Mouse (Mus musculus): ENCODE results near the gene Zfp809. TPM values are rescaled to one million over a fixed set of nuclear protein-coding genes. Genes with fewer than 3 reads are reported as not detected.

Zfp809 gene
- total and polyA plus RNA-seq, 2 experiments from 2014 or later: 7.5 to 14.6 TPM

DNA sequence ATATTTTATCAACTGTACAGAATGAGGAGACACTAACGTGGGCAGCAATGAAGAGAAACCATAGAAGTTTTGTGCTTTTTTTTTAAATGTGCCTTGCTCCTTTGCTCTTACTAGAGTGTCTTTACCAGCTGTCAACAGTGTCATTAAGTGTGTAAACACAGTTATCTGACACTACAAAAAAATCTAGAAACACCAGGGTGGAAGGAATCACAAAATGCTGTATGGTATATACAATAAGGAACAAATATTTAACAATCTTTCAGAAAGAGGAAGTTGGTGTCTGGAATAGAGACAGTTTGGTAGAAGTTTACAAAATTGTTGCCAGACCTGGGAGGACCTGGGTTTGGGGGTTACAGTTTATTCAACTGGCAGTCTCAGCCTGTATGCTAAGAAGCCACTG is 36.1 kb downstream of the Zfp809 start:
- no peak for ATAC-seq (ENCODE audit: insufficient read depth, low read depth)
- no peak for DNase-seq (ENCODE audit: low spot score)
- no peaks in the 10 kb centered on the region for H3K36me3 ChIP-seq (replicated peaks; ENCODE audit: control insufficient read depth, insufficient read depth, low read length)
- TF ChIP-seq CTCF (IDR thresholded peaks at IDR 0.05; ENCODE audit: low read depth) (no peak), EP300 (IDR thresholded peaks at IDR 0.05; ENCODE audit: low read depth) (no peak)
- H3K9me3 ChIP-seq (replicated peaks; ENCODE audit: control insufficient read depth, low read length): peaks cover 4% of the 10 kb centered on the region; the same call in 1 of the 2 replicates
- H3K4me2 ChIP-seq (ENCODE audit: low read depth, low read length): no peak overlapping the region
- H3K27me3 ChIP-seq (ENCODE audit: control insufficient read depth, insufficient read depth, low read length): no peaks in the 10 kb centered on the region
- H3K27ac ChIP-seq (ENCODE audit: low read depth): no peak overlapping the region
- WGBS: 71% methylated on average over 1 of the region's 1 CpGs
- H3K4me1 ChIP-seq (ENCODE audit: control insufficient read depth, insufficient read depth): no peaks in the 10 kb centered on the region; the same call in 1 of the 2 replicates
- no peak overlapping the region for H3K4me3 ChIP-seq (ENCODE audit: low read depth, low read length)
- no peak overlapping the region for H3K9ac ChIP-seq (replicated peaks; ENCODE audit: low read depth, low read length)

DNA sequence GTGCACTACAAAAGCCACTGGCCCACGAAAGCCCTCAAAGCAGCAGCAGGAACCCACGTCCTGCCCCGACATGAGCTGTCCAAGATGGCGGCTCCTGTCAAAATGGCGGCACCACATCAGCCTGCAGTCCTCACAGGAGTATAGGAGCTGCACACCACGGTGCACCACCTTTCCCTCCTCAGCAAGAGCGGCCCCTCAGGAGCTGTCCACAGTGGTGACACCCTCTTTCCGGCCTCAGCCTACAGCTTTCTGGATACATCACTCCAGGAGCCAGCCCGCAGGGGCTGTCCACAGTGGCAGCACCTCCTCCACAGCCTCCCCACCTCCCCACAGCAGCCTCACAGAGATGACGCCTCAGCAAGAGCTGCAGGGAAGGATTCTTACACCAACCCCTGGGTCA is 37.1 kb downstream of the Zfp809 start:
- 79% methylated on average over 10 of the region's 10 CpGs for WGBS
- H3K4me1 ChIP-seq (ENCODE audit: control insufficient read depth, insufficient read depth): no peaks in the 10 kb centered on the region; the same call in 1 of the 2 replicates

DNA sequence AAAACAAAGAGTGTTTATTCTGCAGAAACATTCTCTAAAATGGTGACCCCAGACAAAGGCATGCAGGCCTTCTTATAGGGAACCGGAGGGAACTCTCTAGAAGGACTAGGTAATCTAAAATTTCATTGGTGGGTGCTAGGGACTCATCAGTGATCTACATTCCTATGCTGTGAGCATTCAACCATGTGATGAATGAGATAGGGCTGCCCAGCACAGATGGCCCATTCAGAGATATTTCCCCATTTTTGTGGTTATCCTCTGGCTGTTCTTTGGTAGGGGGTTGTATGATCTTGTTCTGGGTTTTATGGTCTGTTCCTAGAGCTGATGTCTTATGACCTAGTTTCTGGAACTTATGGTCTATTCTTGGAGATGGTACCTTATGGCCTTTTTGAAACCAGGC is 43.4 kb downstream of the Zfp809 start:
- no peaks in the 10 kb centered on the region for H3K27me3 ChIP-seq (ENCODE audit: control insufficient read depth, insufficient read depth, low read length)
- H3K27ac ChIP-seq (ENCODE audit: low read depth): no peak overlapping the region
- ATAC-seq (ENCODE audit: insufficient read depth, low read depth): no peak
- H3K4me1 ChIP-seq (ENCODE audit: control insufficient read depth, insufficient read depth): no peaks in the 10 kb centered on the region
- 0 out of 2 replicates have a peak, but pooled peaks cover 6% of the 10 kb centered on the region for H3K36me3 ChIP-seq (replicated peaks; ENCODE audit: control insufficient read depth, insufficient read depth, low read length)
- H3K4me2 ChIP-seq (ENCODE audit: low read depth, low read length): no peak overlapping the region
- DNase-seq (ENCODE audit: low spot score): no peak
- TF ChIP-seq EP300 (IDR thresholded peaks at IDR 0.05; ENCODE audit: low read depth) (no peak), CTCF (IDR thresholded peaks at IDR 0.05; ENCODE audit: low read depth) (no peak)
- no peak overlapping the region for H3K4me3 ChIP-seq (ENCODE audit: low read depth, low read length)
- H3K9ac ChIP-seq (replicated peaks; ENCODE audit: low read depth, low read length): no peak overlapping the region
- peaks cover 4% of the 10 kb centered on the region; the same call in 1 of the 2 replicates for H3K9me3 ChIP-seq (replicated peaks; ENCODE audit: control insufficient read depth, low read length)
- WGBS: 86% methylated on average over 1 of the region's 1 CpGs

More for the DNA sequence above, 37.1 kb downstream of the Zfp809 start:
- H3K27me3 ChIP-seq (ENCODE audit: control insufficient read depth, insufficient read depth, low read length): no peaks in the 10 kb centered on the region
- H3K9ac ChIP-seq (replicated peaks; ENCODE audit: low read depth, low read length): no peak overlapping the region
- TF ChIP-seq CTCF (IDR thresholded peaks at IDR 0.05; ENCODE audit: low read depth) (no peak), EP300 (IDR thresholded peaks at IDR 0.05; ENCODE audit: low read depth) (no peak)
- H3K4me3 ChIP-seq (ENCODE audit: low read depth, low read length): no peak overlapping the region
- no peaks in the 10 kb centered on the region for H3K36me3 ChIP-seq (replicated peaks; ENCODE audit: control insufficient read depth, insufficient read depth, low read length)
- ATAC-seq (ENCODE audit: insufficient read depth, low read depth) (no peak), DNase-seq (ENCODE audit: low spot score) (no peak)
- H3K4me2 ChIP-seq (ENCODE audit: low read depth, low read length): no peak overlapping the region
- peaks cover 4% of the 10 kb centered on the region; the same call in 1 of the 2 replicates for H3K9me3 ChIP-seq (replicated peaks; ENCODE audit: control insufficient read depth, low read length)
- no peak overlapping the region for H3K27ac ChIP-seq (ENCODE audit: low read depth)

DNA sequence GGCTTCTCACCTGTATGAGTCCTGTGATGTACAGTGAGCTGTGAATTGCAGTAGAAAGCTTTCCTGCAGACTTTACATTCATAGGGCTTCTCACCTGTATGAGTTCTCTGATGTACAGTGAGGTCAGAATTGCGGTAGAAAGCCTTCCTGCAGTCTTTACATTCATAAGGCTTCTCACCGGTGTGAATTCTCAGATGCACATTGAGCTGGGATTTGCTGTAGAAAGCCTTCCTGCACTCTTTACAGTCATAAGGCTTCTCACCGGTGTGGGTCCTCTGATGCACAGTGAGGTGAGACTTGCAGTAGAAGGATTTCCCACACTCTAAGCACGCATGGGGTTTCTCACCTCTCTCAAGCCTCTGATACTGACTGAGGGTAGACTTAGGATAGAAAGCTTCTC is 53.2 kb downstream of the Zfp809 start:
- peaks cover 72% of the 10 kb centered on the region for H3K9me3 ChIP-seq (replicated peaks; ENCODE audit: control insufficient read depth, low read length)
- DNase-seq (ENCODE audit: low spot score): no peak
- 94% methylated on average over 4 of the region's 4 CpGs for WGBS

More for the DNA sequence above, 53.2 kb downstream of the Zfp809 start:
- H3K27ac ChIP-seq (ENCODE audit: low read depth): no peak overlapping the region
- no peak overlapping the region for H3K9ac ChIP-seq (replicated peaks; ENCODE audit: low read depth, low read length)
- TF ChIP-seq CTCF (IDR thresholded peaks at IDR 0.05; ENCODE audit: low read depth) (no peak), EP300 (IDR thresholded peaks at IDR 0.05; ENCODE audit: low read depth) (no peak)
- no peak overlapping the region for H3K4me2 ChIP-seq (ENCODE audit: low read depth, low read length)
- H3K36me3 ChIP-seq (replicated peaks; ENCODE audit: control insufficient read depth, insufficient read depth, low read length): peaks cover 74% of the 10 kb centered on the region
- no peak for ATAC-seq (ENCODE audit: insufficient read depth, low read depth)
- no peak overlapping the region for H3K4me3 ChIP-seq (ENCODE audit: low read depth, low read length)
- H3K4me1 ChIP-seq (ENCODE audit: control insufficient read depth, insufficient read depth): no peaks in the 10 kb centered on the region
- no peaks in the 10 kb centered on the region for H3K27me3 ChIP-seq (ENCODE audit: control insufficient read depth, insufficient read depth, low read length)

Other genes starting within 250 kb of the Zfp809 start
- gene Rgl3, start 236.3 kb upstream of the Zfp809 start, total RNA-seq (2014; rRNA removed; ENCODE audit: low replicate concordance): 0.39 and 11.4 TPM in 2 replicates
- gene Rgl3, start 236.3 kb upstream of the Zfp809 start, polyA plus RNA-seq (2015; fragmentation: Nextera tagmentation; extraction: Ambion mirVana): 0.63 and 0.75 TPM in 2 replicates
- gene Ccdc151, start 223.1 kb upstream of the Zfp809 start, total RNA-seq (2014; rRNA removed; ENCODE audit: low replicate concordance): 0.15 TPM in 1 of 2 replicates, not detected in the other
- gene Ccdc151, start 223.1 kb upstream of the Zfp809 start, polyA plus RNA-seq (2015; fragmentation: Nextera tagmentation; extraction: Ambion mirVana): 0.12 and 0.18 TPM in 2 replicates
- gene Prkcsh, start 222.9 kb upstream of the Zfp809 start, total RNA-seq (2014; rRNA removed; ENCODE audit: low replicate concordance): 49.0 and 58.2 TPM in 2 replicates
- gene Prkcsh, start 222.9 kb upstream of the Zfp809 start, polyA plus RNA-seq (2015; fragmentation: Nextera tagmentation; extraction: Ambion mirVana): 33.7 and 34.6 TPM in 2 replicates
- gene Elavl3, start 173.7 kb upstream of the Zfp809 start, total RNA-seq (2014; rRNA removed; ENCODE audit: low replicate concordance): 0.04 and 0.15 TPM in 2 replicates
- gene Elavl3, start 173.7 kb upstream of the Zfp809 start, polyA plus RNA-seq (2015; fragmentation: Nextera tagmentation; extraction: Ambion mirVana): 0.03 TPM in 1 of 2 replicates, not detected in the other
- gene Gm49318, start 154.5 kb upstream of the Zfp809 start, total RNA-seq (2014; rRNA removed; ENCODE audit: low replicate concordance): not detected in 2 replicates
- gene Gm49318, start 154.5 kb upstream of the Zfp809 start, polyA plus RNA-seq (2015; fragmentation: Nextera tagmentation; extraction: Ambion mirVana): not detected in 2 replicates
- 26.1 and 27.4 TPM in 2 replicates for gene Zfp653, start 154.3 kb upstream of the Zfp809 start, total RNA-seq (2014; rRNA removed; ENCODE audit: low replicate concordance)
- gene Zfp653, start 154.3 kb upstream of the Zfp809 start, polyA plus RNA-seq (2015; fragmentation: Nextera tagmentation; extraction: Ambion mirVana): 4.0 and 4.3 TPM in 2 replicates
- gene Ecsit, start 140.3 kb upstream of the Zfp809 start, total RNA-seq (2014; rRNA removed; ENCODE audit: low replicate concordance): 106 and 138 TPM in 2 replicates
- 80.1 and 82.0 TPM in 2 replicates for gene Ecsit, start 140.3 kb upstream of the Zfp809 start, polyA plus RNA-seq (2015; fragmentation: Nextera tagmentation; extraction: Ambion mirVana)
- 56.3 and 305 TPM in 2 replicates for gene Cnn1, start 126.5 kb upstream of the Zfp809 start, total RNA-seq (2014; rRNA removed; ENCODE audit: low replicate concordance)
- 41.3 and 53.5 TPM in 2 replicates for gene Cnn1, start 126.5 kb upstream of the Zfp809 start, polyA plus RNA-seq (2015; fragmentation: Nextera tagmentation; extraction: Ambion mirVana)
- gene Elof1, start 108.5 kb upstream of the Zfp809 start, total RNA-seq (2014; rRNA removed; ENCODE audit: low replicate concordance): 86.6 and 132 TPM in 2 replicates
- gene Elof1, start 108.5 kb upstream of the Zfp809 start, polyA plus RNA-seq (2015; fragmentation: Nextera tagmentation; extraction: Ambion mirVana): 82.3 and 89.1 TPM in 2 replicates
- 0.77 and 4.4 TPM in 2 replicates for gene Acp5, start 90.0 kb upstream of the Zfp809 start, total RNA-seq (2014; rRNA removed; ENCODE audit: low replicate concordance)
- gene Acp5, start 90.0 kb upstream of the Zfp809 start, polyA plus RNA-seq (2015; fragmentation: Nextera tagmentation; extraction: Ambion mirVana): 2.0 TPM in 2 replicates
- 7.4 and 28.1 TPM in 2 replicates for gene Pigyl, start 68.9 kb upstream of the Zfp809 start, total RNA-seq (2014; rRNA removed; ENCODE audit: low replicate concordance)
- 61.7 and 68.1 TPM in 2 replicates for gene Pigyl, start 68.9 kb upstream of the Zfp809 start, polyA plus RNA-seq (2015; fragmentation: Nextera tagmentation; extraction: Ambion mirVana)
- not detected in 2 replicates for gene Zfp872, start 37.6 kb upstream of the Zfp809 start, total RNA-seq (2014; rRNA removed; ENCODE audit: low replicate concordance)
- not detected in 2 replicates for gene Zfp872, start 37.6 kb upstream of the Zfp809 start, polyA plus RNA-seq (2015; fragmentation: Nextera tagmentation; extraction: Ambion mirVana)
- 0.50 and 1.5 TPM in 2 replicates for gene Zfp599, start 34.2 kb downstream of the Zfp809 start, total RNA-seq (2014; rRNA removed; ENCODE audit: low replicate concordance)
- gene Zfp599, start 34.2 kb downstream of the Zfp809 start, polyA plus RNA-seq (2015; fragmentation: Nextera tagmentation; extraction: Ambion mirVana): 1.7 TPM in 2 replicates
- 16.7 and 27.8 TPM in 2 replicates for gene Zfp810, start 81.9 kb downstream of the Zfp809 start, total RNA-seq (2014; rRNA removed; ENCODE audit: low replicate concordance)
- 13.1 and 14.3 TPM in 2 replicates for gene Zfp810, start 81.9 kb downstream of the Zfp809 start, polyA plus RNA-seq (2015; fragmentation: Nextera tagmentation; extraction: Ambion mirVana)
- gene Anln, start 163.5 kb downstream of the Zfp809 start, total RNA-seq (2014; rRNA removed; ENCODE audit: low replicate concordance): 35.0 and 50.9 TPM in 2 replicates
- 12.8 and 12.9 TPM in 2 replicates for gene Anln, start 163.5 kb downstream of the Zfp809 start, polyA plus RNA-seq (2015; fragmentation: Nextera tagmentation; extraction: Ambion mirVana)
- 0.69 and 1.6 TPM in 2 replicates for gene 9530077C05Rik, start 185.8 kb downstream of the Zfp809 start, total RNA-seq (2014; rRNA removed; ENCODE audit: low replicate concordance)
- 0.62 and 0.85 TPM in 2 replicates for gene 9530077C05Rik, start 185.8 kb downstream of the Zfp809 start, polyA plus RNA-seq (2015; fragmentation: Nextera tagmentation; extraction: Ambion mirVana)
- gene Gm17545, start 228.6 kb downstream of the Zfp809 start, total RNA-seq (2014; rRNA removed; ENCODE audit: low replicate concordance): not detected in 2 replicates
- not detected in 2 replicates for gene Gm17545, start 228.6 kb downstream of the Zfp809 start, polyA plus RNA-seq (2015; fragmentation: Nextera tagmentation; extraction: Ambion mirVana)
- 41.5 and 47.1 TPM in 2 replicates for gene Rp9, start 244.0 kb downstream of the Zfp809 start, total RNA-seq (2014; rRNA removed; ENCODE audit: low replicate concordance)
- gene Rp9, start 244.0 kb downstream of the Zfp809 start, polyA plus RNA-seq (2015; fragmentation: Nextera tagmentation; extraction: Ambion mirVana): 50.9 and 54.7 TPM in 2 replicates